ENCODE assay signal across 14 mouse cellular contexts in the genomic region with DNA sequence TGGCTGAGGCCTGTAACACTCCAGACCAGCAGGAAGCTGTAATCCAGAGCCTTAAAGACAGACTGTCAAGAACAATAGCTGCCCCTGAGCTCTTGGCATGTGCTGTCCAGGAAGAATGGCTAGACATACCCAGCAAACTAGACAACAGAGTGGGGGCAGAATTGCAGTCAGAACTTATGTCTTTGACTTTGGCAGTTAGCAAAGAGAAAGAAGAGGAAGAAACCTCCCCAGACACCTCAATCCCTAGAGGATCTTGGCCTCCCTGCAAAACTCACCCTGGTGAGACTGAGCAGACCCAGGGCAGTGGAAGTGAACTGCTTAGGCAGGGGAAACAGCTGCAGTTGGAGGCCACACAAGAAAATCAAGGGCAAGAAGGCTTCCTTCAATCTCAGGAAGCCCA. TPM values are rescaled to one million over a fixed set of nuclear protein-coding genes. Genes with fewer than 3 reads are reported as not detected.
DNase-seq lines count a peak whose midpoint lies in the region; ATAC-seq and TF ChIP-seq lines count a peak whose summit lies in the region.
"Had no signal": no experiment of that assay in that cellular context is flagged by ENCODE, and none has a peak within 500 bp of the region (broad histone marks: within the 10 kb centered on the region; RNA-seq: fewer than 3 reads in every experiment).

No protein-coding gene starts in this region.

- no peak for TF ChIP-seq EP300 in heart, adult 2 months (IDR thresholded peaks at IDR 0.05; ENCODE audit: insufficient read depth, low read depth, low read length)

- H3K36me3 ChIP-seq in intestine, embryonic 15.5 days: peaks cover 18% of the 10 kb centered on the region; the same call in 1 of the 2 replicates
- H3K36me3 ChIP-seq in intestine, postnatal 0 days (ENCODE audit: control insufficient read depth, insufficient read depth): peaks cover 46% of the 10 kb centered on the region
- H3K36me3 ChIP-seq in heart, adult 2 months (ENCODE audit: control insufficient read depth, insufficient read depth, low read length): peaks cover 14% of the 10 kb centered on the region
- peaks cover 11% of the 10 kb centered on the region for H3K36me3 ChIP-seq in heart, embryonic 15.5 days
- no peaks in the 10 kb centered on the region for H3K36me3 ChIP-seq in thymus, adult 2 months (ENCODE audit: control insufficient read depth, insufficient read depth, low read length)
- H3K36me3 ChIP-seq: embryonic facial prominence, embryonic 12.5 days; hindbrain, embryonic 10.5 days had no signal

- no peak for TF ChIP-seq CTCF in intestine, postnatal 0 days (IDR thresholded peaks at IDR 0.05; ENCODE audit: low read depth)
- no peak for TF ChIP-seq CTCF in heart, adult 2 months (IDR thresholded peaks at IDR 0.05)
- no peak for TF ChIP-seq CTCF in thymus, adult 2 months (IDR thresholded peaks at IDR 0.05; ENCODE audit: borderline replicate concordance, control insufficient read depth, extremely low read depth, insufficient read depth, low read length, poor library complexity)

- peak; percentile 26 to 30 for DNase-seq in heart, adult 2 months
- DNase-seq in kidney, postnatal 14 days: peak; percentile 55
- no peak for DNase-seq in thymus, adult 2 months
- DNase-seq: adrenal gland, postnatal 10 days; cerebellum, adult 18-20 months had no signal

- intact Hi-C loops in heart, adult 2 months (cut with DNase I): no loop called here

- no peak for TF ChIP-seq POLR2A in heart, adult 2 months (IDR thresholded peaks at IDR 0.05; ENCODE audit: insufficient read depth, low read depth, low read length)
- TF ChIP-seq POLR2A in thymus, adult 2 months (IDR thresholded peaks at IDR 0.05; ENCODE audit: control insufficient read depth, extremely low read depth, insufficient read depth, low read length, poor library complexity): no peak

- H3K27me3 ChIP-seq in intestine, embryonic 15.5 days (replicated peaks): no peaks in the 10 kb centered on the region
- H3K27me3 ChIP-seq in intestine, postnatal 0 days (replicated peaks; ENCODE audit: control insufficient read depth, insufficient read depth, low read length): no peaks in the 10 kb centered on the region
- H3K27me3 ChIP-seq in heart, adult 2 months (ENCODE audit: control insufficient read depth, insufficient read depth, low read length): no peaks in the 10 kb centered on the region
- no peaks in the 10 kb centered on the region for H3K27me3 ChIP-seq in heart, embryonic 15.5 days
- no peaks in the 10 kb centered on the region for H3K27me3 ChIP-seq in thymus, adult 2 months (ENCODE audit: control insufficient read depth, insufficient read depth, low read length)
- H3K27me3 ChIP-seq: embryonic facial prominence, embryonic 12.5 days had no signal

- H3K79me2 ChIP-seq in heart, adult 2 months (replicated peaks; ENCODE audit: control insufficient read depth, insufficient read depth, low read length): no peaks in the 10 kb centered on the region

- H3K9ac ChIP-seq in intestine, embryonic 15.5 days: no peak overlapping the region
- no peak overlapping the region for H3K9ac ChIP-seq in intestine, postnatal 0 days (ENCODE audit: low read depth, low read length)
- H3K9ac ChIP-seq in heart, adult 2 months (ENCODE audit: low read depth, low read length): no peak overlapping the region
- H3K9ac ChIP-seq in heart, embryonic 15.5 days: no peak overlapping the region
- H3K9ac ChIP-seq: embryonic facial prominence, embryonic 12.5 days had no signal

- ATAC-seq in intestine, embryonic 15.5 days: no peak
- no peak for ATAC-seq in intestine, postnatal 0 days
- peak; percentile 67 for ATAC-seq in heart, embryonic 15.5 days (replicated peaks; ENCODE audit: insufficient number of reproducible peaks, insufficient read depth, low FRiP score, low read depth)
- no peak for ATAC-seq in cerebellum, adult (ENCODE audit: insufficient number of reproducible peaks, low FRiP score, low TSS enrichment)

- H3K9me3 ChIP-seq in intestine, embryonic 15.5 days: no peaks in the 10 kb centered on the region
- no peaks in the 10 kb centered on the region for H3K9me3 ChIP-seq in intestine, postnatal 0 days (ENCODE audit: control insufficient read depth)
- no peaks in the 10 kb centered on the region for H3K9me3 ChIP-seq in heart, embryonic 15.5 days (replicated peaks)
- H3K9me3 ChIP-seq: embryonic facial prominence, embryonic 12.5 days; hindbrain, embryonic 10.5 days had no signal

- no peak overlapping the region for H3K4me3 ChIP-seq in intestine, embryonic 15.5 days (replicated peaks)
- no peak overlapping the region for H3K4me3 ChIP-seq in intestine, postnatal 0 days (ENCODE audit: low read depth, low read length)
- H3K4me3 ChIP-seq in heart, adult 2 months: no peak overlapping the region
- H3K4me3 ChIP-seq in heart, embryonic 15.5 days: no peak overlapping the region
- H3K4me3 ChIP-seq in thymus, adult 2 months (ENCODE audit: control insufficient read depth, insufficient read depth, low read length): no peak overlapping the region
- H3K4me3 ChIP-seq: embryonic facial prominence, embryonic 12.5 days; hindbrain, embryonic 10.5 days had no signal

- no peaks in the 10 kb centered on the region for H3K4me1 ChIP-seq in intestine, embryonic 15.5 days (replicated peaks)
- H3K4me1 ChIP-seq in intestine, postnatal 0 days (replicated peaks; ENCODE audit: control insufficient read depth, insufficient read depth, low read length): peaks cover 10% of the 10 kb centered on the region; the same call in 1 of the 2 replicates
- peaks cover 5% of the 10 kb centered on the region for H3K4me1 ChIP-seq in heart, adult 2 months (ENCODE audit: control insufficient read depth, insufficient read depth, low read length)
- no peaks in the 10 kb centered on the region for H3K4me1 ChIP-seq in heart, embryonic 15.5 days (replicated peaks)
- H3K4me1 ChIP-seq in thymus, adult 2 months (replicated peaks; ENCODE audit: control insufficient read depth, insufficient read depth, low read length): no peaks in the 10 kb centered on the region
- H3K4me1 ChIP-seq: embryonic facial prominence, embryonic 12.5 days; hindbrain, embryonic 10.5 days had no signal

- 0 out of 2 replicates have a peak overlapping the region, but pooled peaks have one; percentile 36 for H3K27ac ChIP-seq in intestine, embryonic 15.5 days
- H3K27ac ChIP-seq in intestine, postnatal 0 days (ENCODE audit: low read depth, low read length): no peak overlapping the region
- H3K27ac ChIP-seq in heart, adult 2 months: peak overlapping the region; percentile 67
- H3K27ac ChIP-seq in heart, embryonic 15.5 days: peak overlapping the region; percentile 75
- H3K27ac ChIP-seq in thymus, adult 2 months (ENCODE audit: control insufficient read depth, insufficient read depth, low read length): no peak overlapping the region
- H3K27ac ChIP-seq: embryonic facial prominence, embryonic 12.5 days; hindbrain, embryonic 10.5 days had no signal

- H3K4me2 ChIP-seq in intestine, embryonic 15.5 days (replicated peaks): no peak overlapping the region
- no peak overlapping the region for H3K4me2 ChIP-seq in intestine, postnatal 0 days (replicated peaks; ENCODE audit: low read depth)
- H3K4me2 ChIP-seq in heart, embryonic 15.5 days: no peak overlapping the region
- H3K4me2 ChIP-seq: embryonic facial prominence, embryonic 12.5 days had no signal

RNA-seq across cellular contexts. Expression of gene Arhgef5, which starts 7.2 kb away (rescaled TPM):
- 18.4 and 19.2 TPM in 2 replicates for polyA plus RNA-seq in intestine, embryonic 15.5 days (2015; fragmentation: Nextera tagmentation; extraction: Ambion mirVana)
- 20.4 and 23.2 TPM in 2 replicates for polyA plus RNA-seq in intestine, postnatal 0 days (2015; fragmentation: Nextera tagmentation; extraction: Ambion mirVana)
- total RNA-seq in heart, adult 2 months (2021): 10 to 100 TPM; 12.8 to 13.7 TPM
- polyA plus RNA-seq in heart, adult 2 months (2012; rRNA removed): 10.7 and 17.0 TPM in 2 replicates
- 5.9 and 8.1 TPM in 2 replicates for polyA plus RNA-seq in heart, embryonic 15.5 days (2015; fragmentation: Nextera tagmentation; extraction: Ambion mirVana)
- 6.8 and 8.0 TPM in 2 replicates for polyA plus RNA-seq in thymus, adult 2 months (2012; rRNA removed)

RNA-seq across cellular contexts. Expression of gene Nobox, which starts 36.8 kb away (rescaled TPM):
- polyA plus RNA-seq in intestine, embryonic 15.5 days (2015; fragmentation: Nextera tagmentation; extraction: Ambion mirVana): not detected in 2 replicates
- polyA plus RNA-seq in intestine, postnatal 0 days (2015; fragmentation: Nextera tagmentation; extraction: Ambion mirVana): not detected in 2 replicates
- total RNA-seq in heart, adult 2 months (2021): not detected
- not detected in 2 replicates for polyA plus RNA-seq in heart, adult 2 months (2012; rRNA removed)
- polyA plus RNA-seq in heart, embryonic 15.5 days (2015; fragmentation: Nextera tagmentation; extraction: Ambion mirVana): not detected in 2 replicates
- polyA plus RNA-seq in thymus, adult 2 months (2012; rRNA removed): 0.09 and 0.14 TPM in 2 replicates
- total RNA-seq: adrenal gland, postnatal 10 days; megakaryocyte progenitor cell, adult 5-6 weeks had no signal
- polyA plus RNA-seq: embryonic facial prominence, embryonic 12.5 days; hindbrain, embryonic 10.5 days; large intestine, adult 2 months had no signal

RNA-seq across cellular contexts. Expression of gene Olfr47, which starts 41.3 kb away (rescaled TPM):
- not detected in 2 replicates for polyA plus RNA-seq in intestine, embryonic 15.5 days (2015; fragmentation: Nextera tagmentation; extraction: Ambion mirVana)
- not detected in 2 replicates for polyA plus RNA-seq in intestine, postnatal 0 days (2015; fragmentation: Nextera tagmentation; extraction: Ambion mirVana)
- total RNA-seq in heart, adult 2 months (2021): not detected
- polyA plus RNA-seq in heart, adult 2 months (2012; rRNA removed): not detected in 2 replicates
- polyA plus RNA-seq in heart, embryonic 15.5 days (2015; fragmentation: Nextera tagmentation; extraction: Ambion mirVana): not detected in 2 replicates
- not detected in 2 replicates for polyA plus RNA-seq in thymus, adult 2 months (2012; rRNA removed)
- total RNA-seq: adrenal gland, postnatal 10 days; megakaryocyte progenitor cell, adult 5-6 weeks had no signal
- polyA plus RNA-seq: embryonic facial prominence, embryonic 12.5 days; hindbrain, embryonic 10.5 days; large intestine, adult 2 months; testis, adult 2 months had no signal

RNA-seq across cellular contexts. Expression of gene Olfr434, which starts 59.8 kb away (rescaled TPM):
- polyA plus RNA-seq in intestine, embryonic 15.5 days (2015; fragmentation: Nextera tagmentation; extraction: Ambion mirVana): not detected in 2 replicates
- not detected in 2 replicates for polyA plus RNA-seq in intestine, postnatal 0 days (2015; fragmentation: Nextera tagmentation; extraction: Ambion mirVana)
- not detected for total RNA-seq in heart, adult 2 months (2021)
- not detected in 2 replicates for polyA plus RNA-seq in heart, adult 2 months (2012; rRNA removed)
- not detected in 2 replicates for polyA plus RNA-seq in heart, embryonic 15.5 days (2015; fragmentation: Nextera tagmentation; extraction: Ambion mirVana)
- not detected in 2 replicates for polyA plus RNA-seq in thymus, adult 2 months (2012; rRNA removed)
- total RNA-seq: adrenal gland, postnatal 10 days; megakaryocyte progenitor cell, adult 5-6 weeks had no signal
- polyA plus RNA-seq: embryonic facial prominence, embryonic 12.5 days; hindbrain, embryonic 10.5 days; large intestine, adult 2 months; testis, adult 2 months had no signal

Comparison
In these comparisons a context has a peak if more than half of its experiments do, and no peak if none do; other contexts are left out.
1. H3K27ac ChIP-seq: peak in intestine, embryonic 15.5 days (single experiment), heart, adult 2 months (single experiment) and heart, embryonic 15.5 days (single experiment); none in intestine, postnatal 0 days (single experiment) and thymus, adult 2 months (single experiment).